Mouse (Mus musculus) megakaryocyte-erythroid progenitor cell, adult 5-6 weeks (primary cell): ENCODE measurements around the gene Jag2. TPM values are rescaled to one million over a fixed set of nuclear protein-coding genes. Genes with fewer than 3 reads are reported as not detected.

ENCODE experiments used
- ATAC-seq: replicated peaks from 2 replicates; pipeline ENCODE4 v1.8.0; 2016; ENCODE audit warnings: mild to moderate bottlenecking, inconsistent platforms; ENCODE audit not compliant: severe bottlenecking, poor library complexity, low FRiP score, low TSS enrichment
- total RNA-seq, 2 experiments: library from RNA; stranded (forward) in 1 of 2; stranded (reverse) in 1 of 2; fragments of 200-1000, 215-1000 nt in 1 of 2; fragments of >200 nt in 1 of 2; fragmentation: Nextera tagmentation in 1 of 2; gene quantifications; 2 replicates each; pipeline ENCODE4 v1.2.3; 2014 to 2017

Jag2 gene
- total RNA-seq (2014; fragmentation: Nextera tagmentation) (0.11 and 0.99 TPM in 2 replicates), total RNA-seq (2017) (0.23 and 5.7 TPM in 2 replicates)

DNA sequence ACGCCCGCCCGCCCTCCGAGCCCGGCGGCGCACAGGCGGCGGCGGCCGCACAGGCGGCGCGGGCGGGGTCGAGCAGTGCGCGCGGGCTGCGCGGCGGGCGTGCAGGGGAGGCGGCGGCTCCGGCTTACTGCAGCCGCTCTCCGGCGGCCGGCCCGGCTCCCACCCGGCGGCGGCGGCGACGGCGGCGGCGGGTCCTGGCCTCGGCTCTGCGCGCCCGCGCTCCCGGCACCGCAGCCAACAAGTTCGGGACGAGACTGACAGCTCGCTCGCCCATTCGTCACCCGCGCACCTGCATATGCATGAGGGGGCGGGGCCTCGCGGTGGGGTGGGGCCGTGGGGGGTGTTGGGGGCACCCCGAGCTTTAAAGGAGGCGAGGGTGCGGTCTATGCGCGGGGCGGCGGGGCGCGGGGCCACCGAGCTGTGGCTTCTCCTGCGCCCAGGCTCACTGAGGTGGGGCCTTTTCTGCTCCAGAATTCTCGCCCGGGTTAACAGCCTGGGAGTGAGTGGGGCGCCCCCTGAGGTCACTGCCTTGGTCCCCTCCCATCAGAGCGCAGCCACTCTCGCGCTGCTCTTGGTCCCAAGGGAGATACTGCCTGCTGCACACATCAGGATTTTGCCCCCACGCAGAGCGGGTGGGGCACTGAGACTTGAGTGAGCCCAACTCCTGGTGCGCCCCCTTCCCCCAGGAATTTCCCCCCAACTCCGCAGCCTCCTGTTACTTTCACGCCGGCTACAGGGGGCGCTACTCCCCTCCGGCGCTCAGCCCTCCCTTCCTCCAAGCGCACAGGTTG, at the start of gene Jag2:
Jag2 (minus strand) TSS at position 215 of the 791 bp plus-strand sequence.
- peak; percentile 14; the same call in 1 of the 2 replicates for ATAC-seq

- no peak for ATAC-seq
Measured at GRCm38 (mm10) chr12:112977156-112977555, 47.6 kb upstream of the Jag2 start.

GRCm38 (mm10) chr12:112976371-112977073, 46.9 kb upstream of the Jag2 start, which contains the start of gene Btbd6:
Gene Btbd6 (plus strand): TSS chr12:112976482.
- peak; percentile 82 for ATAC-seq

DNA sequence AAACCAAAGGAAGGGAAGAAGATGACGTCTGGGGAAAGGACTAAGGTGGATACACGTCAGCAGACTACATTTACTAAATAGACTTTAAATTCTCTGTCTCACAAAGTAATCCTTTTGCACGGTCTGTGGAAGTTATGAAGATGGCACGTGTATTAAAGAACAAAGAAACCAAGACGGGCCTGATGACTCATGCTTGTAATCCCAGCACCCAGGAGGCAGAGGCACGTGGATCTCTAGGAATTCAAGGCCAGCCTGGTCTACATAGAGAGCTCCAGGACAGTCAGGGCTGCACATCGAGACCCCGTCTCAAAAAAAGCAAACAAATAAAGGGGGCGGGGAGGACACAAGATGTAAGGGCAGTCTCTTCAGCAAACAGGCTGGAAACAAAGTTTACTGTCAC, 45.2 kb upstream of the Jag2 start:
- ATAC-seq: no peak

DNA sequence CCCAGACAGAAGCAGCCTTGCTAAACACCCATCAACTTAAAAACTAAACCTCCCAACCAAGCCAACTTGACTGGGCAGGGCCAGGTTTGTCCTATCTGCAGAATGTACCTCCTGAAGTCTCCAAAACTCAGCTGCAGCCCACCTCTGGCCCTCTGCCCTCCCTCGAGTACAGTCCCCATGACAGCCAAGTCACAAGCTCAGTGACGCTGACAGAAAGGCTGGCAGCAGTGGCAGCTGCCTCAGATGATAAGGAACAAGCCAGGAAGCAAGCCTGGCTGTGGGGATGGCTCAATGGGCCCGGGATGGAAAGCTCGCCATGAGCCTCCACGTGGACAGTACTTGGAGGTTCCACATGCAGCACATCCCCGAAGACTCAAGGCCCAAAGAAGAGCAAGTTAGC, 40.0 kb upstream of the Jag2 start:
- ATAC-seq: 0 out of 2 replicates have a peak, but pooled peaks have one; percentile 4

- ATAC-seq: no peak
Measured at GRCm38 (mm10) chr12:112968943-112969342, 39.4 kb upstream of the Jag2 start.

DNA sequence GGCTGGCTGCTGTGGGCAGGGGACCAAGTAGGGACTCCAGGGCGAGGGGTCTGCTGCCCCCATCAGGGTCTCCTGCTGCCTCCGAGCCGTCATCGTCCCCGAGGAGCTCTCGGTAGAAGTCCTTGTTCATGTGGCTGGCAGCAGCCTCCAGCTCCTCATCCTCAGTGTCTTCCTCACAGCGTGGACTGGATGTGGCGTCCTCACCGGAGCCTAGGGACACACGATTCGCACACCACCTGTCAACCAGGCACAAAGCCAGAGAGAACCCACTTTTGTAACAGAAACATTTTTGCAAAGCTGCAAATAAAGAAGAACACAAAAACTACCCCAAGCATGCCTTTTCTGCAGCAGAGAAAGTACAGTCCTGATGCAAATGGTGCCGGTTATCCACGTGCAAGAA, 36.2 kb upstream of the Jag2 start:
- ATAC-seq: no peak

- no peak for ATAC-seq
Measured at GRCm38 (mm10) chr12:112961872-112962271, 32.3 kb upstream of the Jag2 start.

- ATAC-seq: no peak
Measured at GRCm38 (mm10) chr12:112961428-112961827, 31.9 kb upstream of the Jag2 start.

DNA sequence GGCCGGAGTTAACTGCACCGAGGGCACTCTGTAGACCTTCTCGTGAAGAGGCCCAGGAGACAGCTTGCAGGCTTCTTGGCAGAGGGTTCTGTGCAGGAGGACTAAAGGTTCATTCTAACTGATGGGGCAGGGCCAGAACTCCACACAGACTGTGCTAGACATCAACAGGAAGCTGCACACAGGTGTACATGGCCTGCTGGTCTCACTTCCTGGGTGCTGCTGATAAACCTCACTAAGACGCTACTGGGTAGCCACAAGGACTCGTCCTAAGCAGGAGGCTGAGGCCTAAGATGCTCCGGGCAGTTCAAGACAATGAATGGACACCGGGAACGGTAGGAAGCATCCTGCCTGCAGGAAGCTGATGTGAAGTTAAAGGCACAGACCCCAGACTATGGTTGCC, 29.8 kb upstream of the Jag2 start:
- ATAC-seq: no peak

DNA sequence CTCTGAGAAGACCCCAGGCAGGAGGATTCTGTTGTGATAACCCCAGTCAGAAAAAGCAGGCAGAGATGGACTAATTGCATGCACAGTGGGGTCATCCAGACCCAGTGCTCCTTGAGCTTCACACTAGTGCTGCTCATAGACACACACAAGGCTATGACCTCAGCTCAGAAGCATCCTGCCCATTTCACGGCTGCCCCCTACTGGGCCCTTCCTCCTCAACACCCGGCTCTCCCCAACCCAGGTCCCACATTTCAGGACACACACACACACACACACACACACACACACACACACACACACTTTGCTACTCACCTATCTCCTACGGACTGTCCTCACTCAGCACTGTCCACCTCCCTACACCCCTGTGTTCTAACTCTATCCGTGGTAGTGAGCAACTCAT, 28.7 kb upstream of the Jag2 start:
- no peak for ATAC-seq

DNA sequence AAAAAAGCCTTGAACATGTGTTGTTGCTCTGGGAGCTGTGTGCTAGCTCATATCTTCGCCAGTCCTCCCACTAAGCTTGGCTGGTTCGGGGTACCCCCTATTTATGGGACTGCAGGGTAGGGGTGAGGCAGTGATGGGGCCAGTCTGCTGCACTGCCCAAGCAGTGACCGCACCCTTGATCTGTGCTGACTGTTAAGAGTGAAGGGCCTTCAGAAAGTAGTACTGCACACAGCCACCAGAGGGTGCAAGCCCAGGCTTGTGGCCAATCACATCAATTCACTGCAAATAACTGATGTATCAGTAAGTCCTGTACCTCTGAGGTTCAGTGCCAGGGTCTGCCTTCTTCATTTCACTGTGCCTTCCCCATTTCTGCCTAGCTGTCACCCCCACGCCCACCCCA, 26.2 kb upstream of the Jag2 start:
- peak; percentile 68 for ATAC-seq

DNA sequence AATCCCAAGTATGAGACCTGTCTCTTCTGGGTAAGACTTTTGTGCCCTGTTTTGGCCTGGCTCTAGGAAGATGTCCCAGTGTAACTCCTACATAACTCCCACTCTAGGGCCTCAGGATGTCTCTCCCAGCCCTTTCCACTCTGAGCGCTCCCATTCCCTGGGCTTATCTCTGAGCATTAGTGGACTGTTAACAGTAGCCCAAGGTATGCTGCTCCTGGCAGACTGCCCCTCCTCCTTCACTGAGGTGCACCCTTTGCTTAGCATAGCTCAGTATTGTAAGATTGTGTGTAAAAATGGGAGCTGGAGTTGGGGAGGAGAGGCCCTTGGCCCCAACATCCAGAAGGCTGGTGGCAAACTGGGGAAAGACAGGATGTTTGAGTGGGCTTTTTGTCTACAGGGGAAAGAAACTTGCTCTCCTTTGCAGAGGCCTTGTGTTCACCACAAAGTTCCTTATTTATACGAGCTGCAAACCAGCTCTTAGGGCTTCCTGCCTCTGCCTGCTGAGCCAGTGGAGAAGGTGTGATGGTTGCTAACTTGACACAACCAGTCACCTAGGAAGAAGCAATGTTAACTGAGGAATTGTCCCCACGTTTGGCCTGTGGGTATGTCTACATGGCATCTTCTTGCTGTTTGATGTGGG, 23.5 kb upstream of the Jag2 start:
- no peak for ATAC-seq

- no peak for ATAC-seq
Measured at GRCm38 (mm10) chr12:112952433-112952832, 22.9 kb upstream of the Jag2 start.

DNA sequence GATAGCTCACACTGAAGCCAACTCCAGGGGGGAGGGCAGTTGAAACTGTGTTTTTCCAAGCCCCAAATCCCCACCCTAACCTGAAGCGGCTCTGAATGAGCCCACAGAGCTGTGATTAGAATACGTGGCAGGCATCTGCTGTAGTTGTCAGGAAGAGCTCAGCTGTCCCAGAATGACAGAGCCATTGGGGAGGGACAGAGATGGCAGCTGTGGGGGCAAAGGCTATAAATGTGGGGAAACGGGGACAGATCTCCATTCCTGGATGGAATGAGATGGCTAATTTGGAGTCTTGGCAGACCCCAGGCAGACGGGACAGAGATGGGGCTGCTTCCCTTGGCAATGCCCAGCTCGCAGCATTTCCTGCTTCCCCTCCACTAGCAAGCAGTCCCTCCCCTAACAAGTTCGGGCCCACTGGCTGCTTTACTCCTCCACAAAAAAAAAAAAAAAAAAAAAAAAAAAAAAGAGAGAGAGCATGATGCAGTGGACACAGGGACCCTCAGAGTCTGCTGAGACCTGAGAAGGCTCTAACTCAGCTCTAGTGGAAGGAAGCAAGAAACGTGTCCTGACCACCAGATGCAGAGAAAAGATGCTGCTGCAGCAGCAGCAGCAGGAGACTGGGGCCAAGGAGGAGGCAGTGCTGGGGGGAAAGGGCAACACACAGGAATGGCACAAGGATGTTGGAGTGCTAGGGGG, 21.7 kb upstream of the Jag2 start:
- ATAC-seq: no peak

DNA sequence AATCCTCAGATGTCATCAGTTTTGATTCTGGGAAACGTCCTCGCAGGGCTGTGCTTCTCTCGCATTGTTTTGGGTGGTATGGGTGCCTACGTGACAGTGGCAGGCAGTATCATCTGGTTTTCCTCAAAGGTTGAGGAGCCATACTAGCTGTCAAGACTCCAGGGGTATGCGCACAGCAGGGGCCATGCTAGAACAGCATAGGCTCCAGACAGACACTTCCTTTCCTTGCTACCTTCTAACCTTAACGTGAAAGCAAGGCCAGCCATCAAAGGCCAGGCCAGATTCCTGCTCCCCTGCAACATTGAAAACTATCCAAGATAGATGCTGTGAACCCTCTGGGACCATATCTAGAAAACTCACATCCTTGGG, 21.2 kb upstream of the Jag2 start:
- no peak for ATAC-seq

DNA sequence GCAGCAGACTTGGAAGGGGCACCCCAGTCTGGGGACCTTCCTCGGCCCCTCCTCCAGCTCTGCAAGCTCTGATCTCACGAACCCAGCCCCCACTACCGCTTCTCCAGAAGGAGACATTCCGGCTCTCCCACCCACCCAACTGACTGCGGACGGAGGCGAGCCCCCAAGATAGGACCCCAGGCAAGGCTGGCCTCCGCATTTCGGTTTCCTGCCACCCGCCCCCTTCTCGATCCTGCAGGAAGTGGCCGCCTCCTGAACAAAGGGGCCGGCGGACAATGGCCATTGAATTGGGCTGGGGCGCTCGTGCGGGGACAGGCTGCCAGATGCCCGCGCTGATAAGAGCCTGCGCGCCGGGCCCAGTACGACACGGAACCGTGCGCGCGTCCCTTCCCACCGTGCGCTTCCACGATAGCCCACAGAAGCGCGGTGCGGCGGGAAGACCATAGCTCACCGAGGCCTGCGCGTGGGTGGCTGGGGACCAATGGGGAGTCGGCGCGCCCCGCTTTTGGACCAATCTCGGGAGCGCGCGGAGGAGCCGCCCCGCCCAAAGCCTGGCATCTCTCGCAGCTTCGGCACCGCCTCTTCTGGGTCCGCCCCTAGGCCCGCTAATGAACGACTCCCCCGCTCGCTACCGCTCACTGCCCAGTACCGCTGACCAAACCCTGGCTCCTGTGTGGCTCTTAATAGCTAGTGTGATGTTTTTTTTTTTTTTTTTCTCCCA, 20.6 kb upstream of the Jag2 start:
- peak; percentile 78 for ATAC-seq

GRCm38 (mm10) chr12:112947307-112947706, 17.7 kb upstream of the Jag2 start:
- ATAC-seq: 0 out of 2 replicates have a peak, but pooled peaks have one; percentile 14

- ATAC-seq: no peak
Measured at GRCm38 (mm10) chr12:112943669-112944068, 14.1 kb upstream of the Jag2 start.
